Mouse (Mus musculus) neural tube, embryonic 11.5 days (tissue): ENCODE results near the gene Dnajb8. TPM values are rescaled to one million over a fixed set of nuclear protein-coding genes. Genes with fewer than 3 reads are reported as not detected.

Source experiments
- ATAC-seq: fragments of 200-750 bp; cut with Nextera tagmentation; 2 replicates; pipeline ENCODE4 v1.8.0; 2017; ENCODE audit warnings: moderate number of reproducible peaks, mild to moderate bottlenecking, moderate TSS enrichment, moderate library complexity; ENCODE audit not compliant: insufficient read depth, low FRiP score, low TSS enrichment
- DNase-seq: peaks from one replicate; pipeline ENCODE4 v3.0.0-alpha.2; 2015; ENCODE audit warnings: low spot score
- H3K27ac ChIP-seq: fragments of 300-500 bp; sonication (generic); 2 replicates; pipeline ENCODE4 v1.5.1; 2014; ENCODE audit warnings: low read depth, mild to moderate bottlenecking, low read length
- H3K27me3 ChIP-seq: fragments of 300-500 bp; sonication (generic); 2 replicates; pipeline ENCODE4 v1.6.1; 2014; ENCODE audit warnings: mild to moderate bottlenecking, low read length, mixed read lengths; ENCODE audit not compliant: control insufficient read depth, insufficient read depth
- H3K36me3 ChIP-seq: fragments of 300-500 bp; sonication (generic); 2 replicates; pipeline ENCODE4 v1.6.1; 2014; ENCODE audit warnings: mild to moderate bottlenecking, low read length, moderate library complexity, mixed read lengths; ENCODE audit not compliant: control insufficient read depth, insufficient read depth
- H3K4me1 ChIP-seq: fragments of 300-500 bp; sonication (generic); 2 replicates; pipeline ENCODE4 v1.6.1; 2014; ENCODE audit warnings: low read length, mixed read lengths; ENCODE audit not compliant: control insufficient read depth, insufficient read depth
- H3K4me2 ChIP-seq: fragments of 300-500 bp; sonication (generic); 2 replicates; pipeline ENCODE4 v1.6.1; 2014; ENCODE audit warnings: low read depth, mild to moderate bottlenecking, moderate library complexity
- H3K4me3 ChIP-seq: fragments of 300-500 bp; sonication (generic); 2 replicates; pipeline ENCODE4 v1.5.1; 2014; ENCODE audit warnings: low read depth, low read length
- H3K9ac ChIP-seq: fragments of 300-500 bp; sonication (generic); 2 replicates; pipeline ENCODE4 v1.6.1; 2014; ENCODE audit warnings: mild to moderate bottlenecking, low read length
- H3K9me3 ChIP-seq: fragments of 300-500 bp; sonication (generic); 2 replicates; pipeline ENCODE4 v1.6.1; 2016; ENCODE audit warnings: low read length; ENCODE audit not compliant: control insufficient read depth
- WGBS: fragments of 180-500 bp; shearing (Covaris S2); extraction: QIAGEN DNeasy Blood & Tissue Kit; methylation state at CpG from one replicate; pipeline ENCODE4 v1.1.7; 2014; 5-methylcytosine and 5-hydroxymethylcytosine counted together
- polyA plus RNA-seq: library from polyadenylated mRNA; unstranded; fragments of >200 nt; fragmentation: Nextera tagmentation; extraction: Ambion mirVana; gene quantifications from 2 replicates; pipeline ENCODE4 v1.2.1, GENCODE M21; 2014

Gene Dnajb8
- polyA plus RNA-seq, 1 experiment from 2014 or later, result not detected

- DNase-seq (no peak), ATAC-seq (no peak)
- no peaks in the 10 kb centered on the region for H3K9me3 ChIP-seq
- H3K4me3 ChIP-seq, result no peak overlapping the region
- no peak overlapping the region for H3K27ac ChIP-seq
- H3K27me3 ChIP-seq, result no peaks in the 10 kb centered on the region
- no peaks in the 10 kb centered on the region for H3K36me3 ChIP-seq
- H3K4me2 ChIP-seq, result no peak overlapping the region
- no peak overlapping the region for H3K9ac ChIP-seq
- 80% methylated on average over 6 of the region's 6 CpGs for WGBS
- H3K4me1 ChIP-seq, result no peaks in the 10 kb centered on the region
These were observed 32.0 kb downstream of the Dnajb8 start for GRCm38 (mm10) chr6:88254082-88254481.

GRCm38 (mm10) chr6:88255435-88255834 lies 33.4 kb downstream of the Dnajb8 start:
- ATAC-seq (no peak), DNase-seq (no peak)
- H3K9me3 ChIP-seq, result no peaks in the 10 kb centered on the region
- H3K4me1 ChIP-seq, result no peaks in the 10 kb centered on the region
- H3K4me3 ChIP-seq, result no peak overlapping the region
- H3K27me3 ChIP-seq, result no peaks in the 10 kb centered on the region
- H3K9ac ChIP-seq, result no peak overlapping the region
- H3K36me3 ChIP-seq, result no peaks in the 10 kb centered on the region
- no peak overlapping the region for H3K27ac ChIP-seq
- no peak overlapping the region for H3K4me2 ChIP-seq
- WGBS, result 85% methylated on average over 4 of the region's 4 CpGs

- H3K4me3 ChIP-seq, result no peak overlapping the region
- no peak for DNase-seq
- H3K27me3 ChIP-seq, result no peaks in the 10 kb centered on the region
- no peak for ATAC-seq
- 89% methylated on average over 3 of the region's 3 CpGs for WGBS
- no peak overlapping the region for H3K4me2 ChIP-seq
- no peaks in the 10 kb centered on the region for H3K36me3 ChIP-seq
- H3K9me3 ChIP-seq, result no peaks in the 10 kb centered on the region
- 0 out of 2 replicates have a peak, but pooled peaks cover 2% of the 10 kb centered on the region for H3K4me1 ChIP-seq
- H3K9ac ChIP-seq, result no peak overlapping the region
- H3K27ac ChIP-seq, result no peak overlapping the region
These were observed 37.6 kb downstream of the Dnajb8 start for GRCm38 (mm10) chr6:88259621-88260020.

DNA sequence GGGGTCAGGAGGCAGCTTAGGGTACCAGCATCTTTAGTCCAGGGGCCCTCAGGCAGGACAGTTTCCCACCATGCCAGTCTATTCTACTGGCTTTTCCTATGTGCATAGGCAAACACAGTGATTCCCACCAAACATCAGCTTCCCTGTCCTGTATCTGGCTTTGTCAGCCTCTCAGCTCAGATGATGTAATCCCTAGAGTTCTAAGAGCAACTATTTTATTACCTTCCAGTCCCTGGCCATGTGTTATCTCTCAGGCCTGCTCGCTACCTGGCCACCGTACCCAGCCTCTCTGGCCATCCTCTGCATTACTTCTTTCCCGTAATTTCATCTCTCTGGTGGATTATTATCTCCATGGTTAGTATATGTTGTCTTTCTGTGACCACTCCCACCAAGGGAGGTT lies 38.6 kb downstream of the Dnajb8 start:
- no peak overlapping the region for H3K4me2 ChIP-seq
- 0 out of 2 replicates have a peak, but pooled peaks cover 2% of the 10 kb centered on the region for H3K4me1 ChIP-seq

GRCm38 (mm10) chr6:88262160-88262559 lies 40.1 kb downstream of the Dnajb8 start:
- ATAC-seq (no peak), DNase-seq (peak; percentile 17)
- Histone ChIP-seq H3K4me2 (no peak overlapping the region), H3K4me1 (0 out of 2 replicates have a peak, but pooled peaks cover 2% of the 10 kb centered on the region), H3K27ac (no peak overlapping the region), H3K27me3 (no peaks in the 10 kb centered on the region), H3K9ac (no peak overlapping the region), H3K36me3 (no peaks in the 10 kb centered on the region), H3K4me3 (no peak overlapping the region), H3K9me3 (no peaks in the 10 kb centered on the region)
- WGBS, result 17% methylated on average over 9 of the region's 9 CpGs

More for the DNA sequence above, 38.6 kb downstream of the Dnajb8 start:
- no peak overlapping the region for H3K9ac ChIP-seq
- no peaks in the 10 kb centered on the region for H3K36me3 ChIP-seq
- 93% methylated on average over 3 of the region's 3 CpGs for WGBS
- no peaks in the 10 kb centered on the region for H3K9me3 ChIP-seq
- ATAC-seq (no peak), DNase-seq (no peak)
- no peak overlapping the region for H3K4me3 ChIP-seq
- no peaks in the 10 kb centered on the region for H3K27me3 ChIP-seq
- H3K27ac ChIP-seq, result no peak overlapping the region

DNA sequence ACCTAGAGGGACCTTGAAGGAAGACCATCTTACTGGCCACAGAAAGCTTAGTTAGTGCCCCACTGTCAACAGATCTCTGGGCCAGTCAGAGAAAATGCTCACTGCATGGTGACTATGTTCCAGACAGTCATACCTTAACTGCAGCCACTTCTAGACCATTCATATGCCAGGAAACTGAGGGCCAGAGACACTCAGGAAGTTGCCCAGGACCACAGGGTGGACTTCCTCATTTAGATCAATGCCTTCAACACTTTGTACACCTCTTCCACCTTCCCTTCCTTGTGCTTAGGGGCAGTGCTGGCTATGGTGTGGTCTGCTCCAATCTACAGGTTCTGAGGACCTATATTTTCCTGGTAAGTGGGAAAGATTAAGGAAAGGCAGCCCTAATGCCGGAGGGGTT lies 43.3 kb downstream of the Dnajb8 start:
- H3K9me3 ChIP-seq, result no peaks in the 10 kb centered on the region
- H3K27ac ChIP-seq, result no peak overlapping the region
- DNase-seq (no peak), ATAC-seq (no peak)
- H3K4me3 ChIP-seq, result no peak overlapping the region
- H3K27me3 ChIP-seq, result no peaks in the 10 kb centered on the region
- H3K4me2 ChIP-seq, result no peak overlapping the region
- WGBS, result 95% methylated on average over 1 of the region's 1 CpGs
- H3K36me3 ChIP-seq, result no peaks in the 10 kb centered on the region
- no peak overlapping the region for H3K9ac ChIP-seq
- 0 out of 2 replicates have a peak, but pooled peaks cover 2% of the 10 kb centered on the region for H3K4me1 ChIP-seq

DNA sequence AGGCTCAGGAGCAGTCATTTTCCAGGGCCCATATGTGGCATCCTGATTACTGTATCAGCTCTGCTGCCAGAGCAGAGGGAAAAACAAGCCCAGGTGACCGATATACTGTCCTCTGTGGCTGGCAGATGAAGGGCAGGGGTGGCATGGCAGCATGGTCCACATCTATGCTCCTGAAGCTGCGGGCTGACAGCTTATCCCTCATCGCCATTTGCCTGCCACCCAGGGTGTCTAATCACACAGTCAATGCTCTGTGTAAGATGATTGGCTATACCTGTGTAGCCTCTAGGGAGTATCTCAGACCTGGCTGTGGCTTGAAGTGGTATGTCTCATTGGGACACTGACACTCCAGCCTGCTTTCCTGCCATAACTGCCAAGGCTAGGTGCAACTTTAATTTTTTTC lies 44.0 kb downstream of the Dnajb8 start:
- Histone ChIP-seq H3K9me3 (no peaks in the 10 kb centered on the region), H3K27me3 (no peaks in the 10 kb centered on the region), H3K4me3 (no peak overlapping the region), H3K36me3 (no peaks in the 10 kb centered on the region), H3K4me1 (0 out of 2 replicates have a peak, but pooled peaks cover 2% of the 10 kb centered on the region), H3K9ac (no peak overlapping the region), H3K27ac (no peak overlapping the region), H3K4me2 (no peak overlapping the region)
- DNase-seq (no peak), ATAC-seq (no peak)
- 83% methylated on average over 3 of the region's 3 CpGs for WGBS

- Histone ChIP-seq H3K4me2 (no peak overlapping the region), H3K4me1 (0 out of 2 replicates have a peak, but pooled peaks cover 2% of the 10 kb centered on the region), H3K4me3 (no peak overlapping the region), H3K9me3 (no peaks in the 10 kb centered on the region), H3K9ac (no peak overlapping the region), H3K27me3 (no peaks in the 10 kb centered on the region), H3K36me3 (no peaks in the 10 kb centered on the region), H3K27ac (no peak overlapping the region)
- DNase-seq, result no peak
- WGBS, result 85% methylated on average over 3 of the region's 3 CpGs
- no peak for ATAC-seq
These were observed 45.0 kb downstream of the Dnajb8 start for GRCm38 (mm10) chr6:88267068-88267467.

- no peak for DNase-seq
- H3K4me1 ChIP-seq, result no peaks in the 10 kb centered on the region
- H3K9ac ChIP-seq, result no peak overlapping the region
- WGBS, result 93% methylated on average over 2 of the region's 2 CpGs
- H3K4me2 ChIP-seq, result no peak overlapping the region
- H3K4me3 ChIP-seq, result no peak overlapping the region
- no peak overlapping the region for H3K27ac ChIP-seq
- no peak for ATAC-seq
- H3K9me3 ChIP-seq, result no peaks in the 10 kb centered on the region
- H3K36me3 ChIP-seq, result no peaks in the 10 kb centered on the region
- no peaks in the 10 kb centered on the region for H3K27me3 ChIP-seq
These were observed 45.9 kb downstream of the Dnajb8 start for GRCm38 (mm10) chr6:88267970-88268369.
